Mouse (Mus musculus) G1E (cell line): ENCODE results near the gene Pcbp3.

Experiments used
- CTCF ChIP-seq: IDR thresholded peaks from 2 replicates; pipeline ENCODE4 v1.5.1; 2012; ENCODE audit warnings: low read depth, low read length, inconsistent platforms, mixed read lengths
- GATA1 ChIP-seq: IDR thresholded peaks from 2 replicates; pipeline ENCODE4 v1.6.1; 2012; ENCODE audit warnings: borderline replicate concordance, low read length, inconsistent platforms, mixed read lengths
- GATA2 ChIP-seq: IDR thresholded peaks from 2 replicates; pipeline ENCODE4 v1.6.1; 2012; ENCODE audit warnings: low read depth, low read length, inconsistent platforms, borderline replicate concordance

DNA sequence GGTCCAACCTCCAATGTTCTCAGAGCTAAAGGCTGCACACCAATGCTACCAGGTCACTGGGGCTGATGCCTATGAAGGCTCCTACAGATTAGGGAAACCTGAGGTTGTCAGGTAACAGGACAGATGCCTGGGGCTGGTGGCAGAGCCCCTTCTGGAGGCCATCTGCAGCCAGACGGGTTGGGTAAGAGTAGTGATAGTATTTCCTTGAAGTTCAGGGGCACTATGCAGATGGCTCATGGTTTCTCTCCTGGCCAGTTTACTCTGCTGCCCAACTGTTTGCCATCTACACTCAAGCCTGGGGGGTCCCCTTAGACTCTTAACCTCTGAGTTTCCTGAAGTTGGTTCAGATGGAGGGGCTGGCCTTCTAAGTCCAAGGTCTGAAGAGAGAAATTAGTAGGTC is 195.5 kb downstream of the Pcbp3 start:
- no peak for TF ChIP-seq CTCF
- TF ChIP-seq GATA1 = no peak
- TF ChIP-seq GATA2 = no peak
